Mouse (Mus musculus) liver, postnatal 0 days (tissue): ENCODE results near the gene Mapt. TPM values are rescaled to one million over a fixed set of nuclear protein-coding genes. Genes with fewer than 3 reads are reported as not detected.
A peak's percentile ranks its signal among the peaks of the same experiment; 100 is the strongest.

ENCODE experiments used
- ATAC-seq: fragments of 200-750 bp; cut with Nextera tagmentation; 2 replicates; pipeline ENCODE4 v1.8.0; 2017; ENCODE audit warnings: mild to moderate bottlenecking, moderate library complexity
- DNase-seq: peaks from one replicate; pipeline ENCODE4 v3.0.0-alpha.2; 2016
- H3K27ac ChIP-seq: fragments of 300-500 bp; sonication (generic); 2 replicates; pipeline ENCODE4 v1.5.1; 2014; ENCODE audit warnings: antibody characterized with exemption, moderate library complexity, mild to moderate bottlenecking, low read depth
- H3K27me3 ChIP-seq: fragments of 300-500 bp; sonication (generic); 2 replicates; pipeline ENCODE4 v1.6.1; 2014; ENCODE audit warnings: low read length, control low read depth, mixed read lengths; ENCODE audit not compliant: insufficient read depth
- H3K36me3 ChIP-seq: fragments of 300-500 bp; sonication (generic); replicated peaks from 2 replicates; pipeline ENCODE4 v1.6.1; 2014; ENCODE audit warnings: mild to moderate bottlenecking, control low read depth, low read length, moderate library complexity, mixed read lengths; ENCODE audit not compliant: insufficient read depth
- H3K4me1 ChIP-seq: fragments of 300-500 bp; sonication (generic); 2 replicates; pipeline ENCODE4 v1.6.1; 2014; ENCODE audit warnings: antibody characterized with exemption, mild to moderate bottlenecking, control low read depth; ENCODE audit not compliant: insufficient read depth
- H3K4me2 ChIP-seq: fragments of 300-500 bp; sonication (generic); 2 replicates; pipeline ENCODE4 v1.6.1; 2014; ENCODE audit warnings: low read depth, mild to moderate bottlenecking, low read length, moderate library complexity, mixed read lengths
- H3K4me3 ChIP-seq: fragments of 300-500 bp; sonication (generic); 2 replicates; pipeline ENCODE4 v1.5.1; 2014; ENCODE audit warnings: low read depth, low read length
- H3K9ac ChIP-seq: fragments of 300-500 bp; sonication (generic); replicated peaks from 2 replicates; pipeline ENCODE4 v1.6.1; 2014; ENCODE audit warnings: mild to moderate bottlenecking, moderate library complexity
- H3K9me3 ChIP-seq: fragments of 300-500 bp; sonication (generic); 2 replicates; pipeline ENCODE4 v1.6.1; 2016; ENCODE audit warnings: mild to moderate bottlenecking, control low read depth, low read length, mixed read lengths
- CTCF ChIP-seq: sonication (generic); IDR thresholded peaks from 2 replicates; pipeline ENCODE4 v1.5.1; 2016; ENCODE audit warnings: antibody characterized with exemption, low read depth
- EP300 ChIP-seq: IDR thresholded peaks from 2 replicates; pipeline ENCODE4 v1.6.1; 2016; ENCODE audit warnings: antibody characterized with exemption, low read depth, mild to moderate bottlenecking
- WGBS: fragments of 180-500 bp; shearing (Covaris S2); extraction: QIAGEN DNeasy Blood & Tissue Kit; methylation state at CpG from one replicate; pipeline ENCODE4 v1.1.7; 2014; ENCODE audit not compliant: insufficient replicate concordance; 5-methylcytosine and 5-hydroxymethylcytosine counted together
- polyA plus RNA-seq: library from polyadenylated mRNA; unstranded; fragments of >200 nt; fragmentation: Nextera tagmentation; extraction: Ambion mirVana; gene quantifications from 2 replicates; pipeline ENCODE4 v1.2.1, GENCODE M21; 2015

Gene Mapt
- polyA plus RNA-seq, 1 experiment from 2014 or later = 0.33 TPM

DNA sequence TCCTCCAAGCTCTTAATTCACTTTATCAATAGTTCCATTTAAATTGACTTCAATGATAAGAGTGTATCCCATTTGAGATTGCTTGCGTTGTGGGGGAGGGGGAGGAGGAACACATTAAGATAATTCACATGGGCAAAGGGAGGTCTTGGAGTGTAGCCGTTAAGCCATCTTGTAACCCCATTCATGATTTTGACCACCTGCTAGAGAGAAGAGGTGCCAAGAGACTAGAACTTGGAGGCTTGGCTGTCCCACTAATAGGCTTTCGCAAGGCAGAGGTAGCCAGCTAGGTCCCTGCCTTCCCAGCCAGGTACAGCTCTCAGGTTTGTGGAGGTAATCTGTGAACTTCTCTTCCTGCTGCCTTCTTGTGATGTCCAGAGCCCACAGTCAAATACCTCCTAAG lies 100.0 kb downstream of the Mapt start:
- H3K4me2 ChIP-seq = no peak overlapping the region
- H3K36me3 ChIP-seq = peaks cover 31% of the 10 kb centered on the region
- no peak overlapping the region for H3K27ac ChIP-seq
- H3K9me3 ChIP-seq = 0 out of 2 replicates have a peak, but pooled peaks cover 2% of the 10 kb centered on the region
- H3K4me3 ChIP-seq = no peak overlapping the region
- no peak for DNase-seq
- no peaks in the 10 kb centered on the region for H3K4me1 ChIP-seq
- no peaks in the 10 kb centered on the region for H3K27me3 ChIP-seq
- no peak overlapping the region for H3K9ac ChIP-seq
- no peak for TF ChIP-seq EP300
- no peak for TF ChIP-seq CTCF
- ATAC-seq = no peak
- WGBS = 83% methylated on average over 3 of the region's 3 CpGs

DNA sequence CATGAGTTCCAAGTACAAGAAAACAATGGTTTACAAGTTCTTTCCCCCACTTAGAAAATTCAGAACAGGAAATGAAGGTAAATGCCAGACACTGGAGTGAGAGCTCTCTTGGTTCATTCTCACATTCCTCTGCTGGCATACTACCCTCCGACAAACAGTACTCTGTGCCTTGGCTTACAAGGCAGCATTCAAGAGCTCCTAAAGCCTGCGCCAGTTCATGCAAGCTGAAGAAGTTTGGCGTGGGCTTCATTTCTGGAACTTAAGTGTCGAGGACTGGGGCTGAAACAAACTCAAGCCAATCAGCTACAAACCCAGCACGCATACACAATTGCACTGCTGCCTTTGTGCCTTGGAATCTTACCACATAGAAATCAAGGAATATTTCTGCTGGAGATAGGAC lies 100.9 kb downstream of the Mapt start:
- H3K4me1 ChIP-seq = no peaks in the 10 kb centered on the region
- WGBS = 84% methylated on average over 5 of the region's 5 CpGs
- no peaks in the 10 kb centered on the region for H3K9me3 ChIP-seq
- H3K36me3 ChIP-seq = peaks cover 37% of the 10 kb centered on the region
- no peak overlapping the region for H3K4me2 ChIP-seq
- no peak overlapping the region for H3K27ac ChIP-seq
- DNase-seq (no peak), ATAC-seq (no peak)
- no peaks in the 10 kb centered on the region for H3K27me3 ChIP-seq
- no peak for TF ChIP-seq EP300
- TF ChIP-seq CTCF = no peak
- no peak overlapping the region for H3K9ac ChIP-seq
- no peak overlapping the region for H3K4me3 ChIP-seq

DNA sequence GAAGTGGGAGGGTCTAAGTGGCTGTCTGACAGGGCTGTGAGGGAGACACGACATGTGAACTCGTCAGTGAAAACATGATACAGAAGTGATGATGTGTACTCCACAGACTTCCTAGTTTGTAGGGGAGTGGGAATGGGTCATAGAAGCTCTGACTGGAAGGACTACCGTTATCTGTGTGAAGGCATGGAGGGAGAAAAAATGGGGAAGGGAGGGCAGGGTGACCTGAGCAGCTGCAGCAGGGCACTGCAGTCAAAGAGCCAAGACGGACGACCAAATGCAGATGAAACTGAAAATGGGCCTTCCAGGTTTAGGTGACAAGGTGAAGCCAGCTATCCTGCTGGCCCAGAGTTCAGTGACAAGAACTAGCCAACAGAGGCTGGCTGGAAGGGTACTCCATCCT lies 102.9 kb downstream of the Mapt start:
- Histone ChIP-seq H3K27me3 (no peaks in the 10 kb centered on the region), H3K4me3 (no peak overlapping the region), H3K27ac (no peak overlapping the region), H3K4me2 (no peak overlapping the region), H3K4me1 (no peaks in the 10 kb centered on the region), H3K9me3 (no peaks in the 10 kb centered on the region), H3K36me3 (peaks cover 48% of the 10 kb centered on the region), H3K9ac (no peak overlapping the region)
- WGBS = 79% methylated on average over 5 of the region's 5 CpGs
- ATAC-seq (no peak), DNase-seq (no peak)
- TF ChIP-seq CTCF (no peak), EP300 (no peak)

DNA sequence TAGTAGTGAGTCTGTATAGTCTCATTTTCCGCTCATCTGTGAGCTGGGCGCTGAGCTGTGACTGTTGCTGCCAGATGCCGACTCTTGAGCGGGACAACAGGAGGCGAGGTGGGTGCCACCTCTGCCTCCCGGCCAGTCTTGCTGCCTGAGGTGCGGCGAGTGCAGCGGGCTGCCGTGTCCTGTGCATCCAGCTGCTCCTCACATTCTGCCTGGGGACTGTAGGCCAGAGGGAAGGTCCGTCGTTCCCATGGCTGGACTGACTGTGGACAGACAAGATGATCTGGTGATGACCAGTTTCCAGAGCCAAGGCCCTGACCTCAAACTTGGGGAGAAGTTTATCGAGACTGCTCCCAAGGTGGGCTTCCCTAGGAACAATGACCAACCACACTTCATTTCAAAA lies 103.8 kb downstream of the Mapt start:
- H3K4me1 ChIP-seq = no peaks in the 10 kb centered on the region
- H3K36me3 ChIP-seq = peaks cover 55% of the 10 kb centered on the region
- WGBS = 87% methylated on average over 13 of the region's 13 CpGs
- no peak for ATAC-seq
- no peaks in the 10 kb centered on the region for H3K9me3 ChIP-seq
- no peak overlapping the region for H3K4me3 ChIP-seq
- no peak overlapping the region for H3K4me2 ChIP-seq
- no peaks in the 10 kb centered on the region for H3K27me3 ChIP-seq
- no peak overlapping the region for H3K9ac ChIP-seq
- TF ChIP-seq EP300 = no peak
- no peak for TF ChIP-seq CTCF
- H3K27ac ChIP-seq = no peak overlapping the region
- DNase-seq = no peak

DNA sequence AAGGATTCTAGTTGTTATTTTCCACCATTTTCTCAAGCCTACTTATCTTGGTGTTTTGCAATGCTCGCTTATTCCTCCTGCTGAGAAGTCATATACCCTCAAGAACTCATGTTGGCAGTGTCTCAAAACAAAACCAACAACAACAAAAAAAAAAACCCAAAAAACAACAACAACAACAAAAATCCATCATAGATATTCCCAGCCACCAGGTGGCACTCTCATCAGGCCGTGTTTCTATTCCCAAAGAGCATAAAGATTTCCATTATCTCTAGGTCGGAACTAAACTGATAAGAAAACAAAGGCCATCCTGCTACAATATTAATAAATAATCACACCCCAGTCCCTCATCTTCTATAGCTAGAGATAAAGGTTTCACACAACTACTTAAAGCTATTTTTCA lies 115.7 kb downstream of the Mapt start:
- Histone ChIP-seq H3K9me3 (no peaks in the 10 kb centered on the region), H3K27me3 (no peaks in the 10 kb centered on the region), H3K36me3 (peaks cover 69% of the 10 kb centered on the region), H3K4me3 (no peak overlapping the region), H3K9ac (no peak overlapping the region), H3K27ac (no peak overlapping the region), H3K4me2 (no peak overlapping the region), H3K4me1 (no peaks in the 10 kb centered on the region)
- DNase-seq (no peak), ATAC-seq (no peak)
- peak; percentile 66 for TF ChIP-seq CTCF
- no peak for TF ChIP-seq EP300
- 54% methylated on average over 3 of the region's 3 CpGs for WGBS

DNA sequence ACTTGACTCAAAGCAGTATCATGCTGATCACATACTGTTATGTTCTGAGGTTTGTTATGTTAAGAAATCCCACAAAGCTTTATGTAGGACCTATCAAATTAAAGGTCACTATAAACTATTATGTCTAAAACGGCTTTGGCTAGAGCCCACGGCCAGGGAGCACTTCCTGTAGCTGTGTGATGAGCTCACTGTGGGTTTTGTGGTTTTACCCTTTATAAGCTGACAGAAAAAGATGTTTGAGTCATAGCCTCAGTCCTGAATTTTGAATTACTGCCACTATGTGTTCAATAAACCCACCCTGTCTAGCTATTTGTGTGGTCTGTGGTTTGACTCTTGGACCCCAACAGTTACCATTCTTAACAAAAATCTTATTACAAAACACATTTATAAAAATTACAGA lies 130.6 kb downstream of the Mapt start:
- DNase-seq = no peak

DNA sequence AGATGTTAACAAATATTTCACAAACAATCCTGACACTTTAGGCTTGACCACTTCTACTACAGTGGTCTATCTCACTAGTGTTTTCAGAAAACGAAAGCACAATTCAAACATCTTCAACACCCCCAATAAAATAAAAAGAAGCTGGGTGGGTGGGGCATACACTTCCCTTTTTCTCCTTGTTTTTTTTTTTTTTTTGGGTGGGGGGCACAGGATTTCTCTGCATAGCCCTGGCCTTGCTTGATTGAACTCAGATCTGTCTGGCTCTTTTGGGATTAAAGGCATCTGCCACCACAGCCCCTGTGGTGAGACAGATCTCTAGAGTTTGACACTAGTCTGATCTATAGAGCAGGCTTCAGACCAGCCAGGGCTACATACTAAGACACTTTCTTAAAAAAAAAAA lies 131.5 kb downstream of the Mapt start:
- 75% methylated on average over 1 of the region's 1 CpGs for WGBS
- Histone ChIP-seq H3K36me3 (peaks cover 8% of the 10 kb centered on the region; the same call in 1 of the 2 replicates), H3K27me3 (no peaks in the 10 kb centered on the region), H3K9ac (no peak overlapping the region), H3K9me3 (no peaks in the 10 kb centered on the region), H3K27ac (no peak overlapping the region), H3K4me1 (0 out of 2 replicates have a peak, but pooled peaks cover 7% of the 10 kb centered on the region), H3K4me2 (no peak overlapping the region), H3K4me3 (no peak overlapping the region)
- no peak for TF ChIP-seq CTCF
- TF ChIP-seq EP300 = no peak
- no peak for DNase-seq
- ATAC-seq = no peak

More for the DNA sequence above, 130.6 kb downstream of the Mapt start:
- Histone ChIP-seq H3K4me1 (0 out of 2 replicates have a peak, but pooled peaks cover 8% of the 10 kb centered on the region), H3K36me3 (peaks cover 14% of the 10 kb centered on the region; the same call in 1 of the 2 replicates), H3K9me3 (no peaks in the 10 kb centered on the region), H3K27ac (no peak overlapping the region), H3K4me3 (no peak overlapping the region), H3K27me3 (no peaks in the 10 kb centered on the region), H3K9ac (no peak overlapping the region), H3K4me2 (no peak overlapping the region)
- TF ChIP-seq CTCF (no peak), EP300 (no peak)
- ATAC-seq = no peak
- 33% methylated on average over 2 of the region's 2 CpGs for WGBS
